Comparison of ENCODE assay signal across 12 mouse cellular contexts in genomic region chr13:92729811-92730210, GRCm38 (mm10).
A peak's percentile ranks its signal among the peaks of the same experiment; 100 is the strongest.
DNase-seq lines count a peak whose midpoint lies in the region; ATAC-seq lines count a peak whose summit lies in the region.
"Had no signal": no experiment of that assay in that cellular context is flagged by ENCODE, and none has a peak within 500 bp of the region (broad histone marks: within the 10 kb centered on the region; RNA-seq: fewer than 3 reads in every experiment).

No protein-coding gene starts in this region.

- no peaks in the 10 kb centered on the region for H3K36me3 ChIP-seq in intestine, embryonic 14.5 days (ENCODE audit: control insufficient read depth, insufficient read depth, low read length)
- no peaks in the 10 kb centered on the region for H3K36me3 ChIP-seq in intestine, embryonic 15.5 days
- H3K36me3 ChIP-seq: embryonic facial prominence, embryonic 13.5 days had no signal

- no peak overlapping the region for H3K9ac ChIP-seq in intestine, embryonic 14.5 days (ENCODE audit: low read length)
- no peak overlapping the region for H3K9ac ChIP-seq in intestine, embryonic 15.5 days
- H3K9ac ChIP-seq: embryonic facial prominence, embryonic 13.5 days; hindbrain, embryonic 14.5 days had no signal

- no peaks in the 10 kb centered on the region for H3K27me3 ChIP-seq in intestine, embryonic 14.5 days (replicated peaks; ENCODE audit: control insufficient read depth, insufficient read depth, low read length)
- no peaks in the 10 kb centered on the region for H3K27me3 ChIP-seq in intestine, embryonic 15.5 days (replicated peaks)
- H3K27me3 ChIP-seq: embryonic facial prominence, embryonic 13.5 days had no signal

- H3K27ac ChIP-seq in intestine, embryonic 14.5 days (ENCODE audit: low read depth): peak overlapping the region; percentile 23; the same call in 1 of the 2 replicates
- no peak overlapping the region for H3K27ac ChIP-seq in intestine, embryonic 15.5 days
- H3K27ac ChIP-seq: embryonic facial prominence, embryonic 13.5 days; hindbrain, embryonic 14.5 days had no signal

- no peaks in the 10 kb centered on the region for H3K4me1 ChIP-seq in intestine, embryonic 14.5 days (replicated peaks; ENCODE audit: control insufficient read depth, insufficient read depth, low read length)
- no peaks in the 10 kb centered on the region for H3K4me1 ChIP-seq in intestine, embryonic 15.5 days (replicated peaks)

- WGBS in intestine, embryonic 14.5 days: 42% methylated on average over 13 of the region's 13 CpGs
- 43% methylated on average over 13 of the region's 13 CpGs for WGBS in intestine, embryonic 15.5 days

- intact Hi-C loops in heart, postnatal 36 days (cut with DNase I): no loop called here

- no peak for ATAC-seq in intestine, embryonic 14.5 days (replicated peaks; ENCODE audit: low FRiP score, low TSS enrichment, low read depth)
- ATAC-seq in intestine, embryonic 15.5 days: no peak
- ATAC-seq in cerebellum, adult (ENCODE audit: insufficient number of reproducible peaks, low FRiP score, low TSS enrichment): no peak

- no peak overlapping the region for H3K4me3 ChIP-seq in intestine, embryonic 14.5 days (ENCODE audit: low read depth, low read length)
- H3K4me3 ChIP-seq in intestine, embryonic 15.5 days (replicated peaks): no peak overlapping the region
- H3K4me3 ChIP-seq: embryonic facial prominence, embryonic 13.5 days had no signal

- no peak overlapping the region for H3K4me2 ChIP-seq in intestine, embryonic 14.5 days (ENCODE audit: low read length)
- no peak overlapping the region for H3K4me2 ChIP-seq in intestine, embryonic 15.5 days (replicated peaks)
- H3K4me2 ChIP-seq: embryonic facial prominence, embryonic 13.5 days; hindbrain, embryonic 14.5 days had no signal

- peak; percentile 50 for DNase-seq in intestine, embryonic 14.5 days (ENCODE audit: low spot score)
- peak; percentile 44 for DNase-seq in urinary bladder, postnatal 14 days (ENCODE audit: low spot score)
- DNase-seq in urinary bladder, postnatal 10 days (ENCODE audit: low spot score): no peak
- peak; percentile 18 to 38 for DNase-seq in heart, postnatal 36 days
- peak; percentile 56 for DNase-seq in testis, postnatal 14 days (ENCODE audit: low spot score)
- DNase-seq in cerebellum, adult 18-20 months: no peak
- DNase-seq: B cell, adult 2 months; cerebellum, adult 2 months had no signal

- no peaks in the 10 kb centered on the region for H3K9me3 ChIP-seq in intestine, embryonic 14.5 days (ENCODE audit: control insufficient read depth, low read length)
- no peaks in the 10 kb centered on the region for H3K9me3 ChIP-seq in intestine, embryonic 15.5 days
- H3K9me3 ChIP-seq: embryonic facial prominence, embryonic 13.5 days had no signal

Comparison
In these comparisons a context has a peak if more than half of its experiments do, and no peak if none do; other contexts are left out.
1. DNase-seq: peak in intestine, embryonic 14.5 days (single experiment), urinary bladder, postnatal 14 days (single experiment), heart, postnatal 36 days (2 of 2) and testis, postnatal 14 days (single experiment); none in urinary bladder, postnatal 10 days (single experiment) and cerebellum, adult 18-20 months (0 of 2).